Mouse (Mus musculus) megakaryocyte progenitor cell, adult 5-6 weeks (primary cell): ENCODE data around the gene Gjd2. TPM values are rescaled to one million over a fixed set of nuclear protein-coding genes. Genes with fewer than 3 reads are reported as not detected.

Experiments used
- ATAC-seq: replicated peaks from 2 replicates; pipeline ENCODE4 v1.8.0; 2016; ENCODE audit warnings: mild to moderate bottlenecking, moderate TSS enrichment, inconsistent platforms; ENCODE audit not compliant: poor library complexity
- total RNA-seq, 2 experiments: library from RNA; stranded (forward) in 1 of 2; stranded (reverse) in 1 of 2; fragments of 157-497, 149-512 nt in 1 of 2; fragments of 200-1000 nt in 1 of 2; gene quantifications; 2 replicates each; pipeline versions ENCODE4 v1.2.3 to v1.2.4; 2015 to 2017

The Gjd2 gene
- not detected in 2 replicates for total RNA-seq (2015)
- not detected in 2 replicates for total RNA-seq (2017)

- no peak for ATAC-seq
Measured at GRCm38 (mm10) chr2:114013295-114013771, at the start of gene Gjd2. Gene Gjd2 (minus strand): TSS chr2:114013619.

- no peak for ATAC-seq
Measured at GRCm38 (mm10) chr2:114060071-114060591, 46.7 kb upstream of the Gjd2 start.

- ATAC-seq: no peak
Measured at GRCm38 (mm10) chr2:114059608-114060007, 46.2 kb upstream of the Gjd2 start.

GRCm38 (mm10) chr2:114058226-114058796 is 44.9 kb upstream of the Gjd2 start:
- no peak for ATAC-seq

- ATAC-seq: no peak
Measured at GRCm38 (mm10) chr2:114057303-114057853, 44.0 kb upstream of the Gjd2 start.

- no peak for ATAC-seq
Measured at GRCm38 (mm10) chr2:114054129-114054528, 40.7 kb upstream of the Gjd2 start.

GRCm38 (mm10) chr2:114052696-114053598 is 39.5 kb upstream of the Gjd2 start, which contains the start of gene Actc1:
Gene Actc1 (minus strand): TSS chr2:114053548.
- no peak for ATAC-seq

GRCm38 (mm10) chr2:114051871-114052241 is 38.4 kb upstream of the Gjd2 start:
- ATAC-seq: no peak

GRCm38 (mm10) chr2:114051111-114051870 is 37.9 kb upstream of the Gjd2 start:
- no peak for ATAC-seq

GRCm38 (mm10) chr2:114050150-114050549 is 36.7 kb upstream of the Gjd2 start:
- no peak for ATAC-seq

GRCm38 (mm10) chr2:114049372-114049771 is 36.0 kb upstream of the Gjd2 start:
- no peak for ATAC-seq

- no peak for ATAC-seq
Measured at GRCm38 (mm10) chr2:114047960-114048611, 34.7 kb upstream of the Gjd2 start.

- ATAC-seq: no peak
Measured at GRCm38 (mm10) chr2:114046151-114046664, 32.8 kb upstream of the Gjd2 start.

GRCm38 (mm10) chr2:114037926-114038325 is 24.5 kb upstream of the Gjd2 start:
- ATAC-seq: no peak

- ATAC-seq: no peak
Measured at GRCm38 (mm10) chr2:114032259-114032658, 18.8 kb upstream of the Gjd2 start.

- no peak for ATAC-seq
Measured at GRCm38 (mm10) chr2:114023383-114023782, 10.0 kb upstream of the Gjd2 start.

GRCm38 (mm10) chr2:114020210-114020563 is 6.8 kb upstream of the Gjd2 start:
- no peak for ATAC-seq

GRCm38 (mm10) chr2:114019474-114020209 is 6.2 kb upstream of the Gjd2 start:
- no peak for ATAC-seq

- no peak for ATAC-seq
Measured at GRCm38 (mm10) chr2:114018136-114018535, 4.7 kb upstream of the Gjd2 start.
